Mouse (Mus musculus): ENCODE results near the gene Coro1a. TPM values are rescaled to one million over a fixed set of nuclear protein-coding genes. Genes with fewer than 3 reads are reported as not detected.

The Coro1a gene
- polyA plus RNA-seq, 1 experiment from 2014 or later = 34.1 TPM

Other genes starting within 250 kb of the Coro1a start
- 90.2 and 93.8 TPM in 2 replicates for gene Atp2a1, start 244.7 kb downstream of the Coro1a start, polyA plus RNA-seq (2015; fragmentation: Nextera tagmentation; extraction: Ambion mirVana)
- 56.6 and 61.4 TPM in 2 replicates for gene Sh2b1, start 232.4 kb downstream of the Coro1a start, polyA plus RNA-seq (2015; fragmentation: Nextera tagmentation; extraction: Ambion mirVana)
- gene Tufm, start 220.4 kb downstream of the Coro1a start, polyA plus RNA-seq (2015; fragmentation: Nextera tagmentation; extraction: Ambion mirVana) = 135 and 137 TPM in 2 replicates
- gene Atxn2l, start 204.3 kb downstream of the Coro1a start, polyA plus RNA-seq (2015; fragmentation: Nextera tagmentation; extraction: Ambion mirVana) = 49.9 and 51.8 TPM in 2 replicates
- 207 and 208 TPM in 2 replicates for gene Eif3c, start 141.4 kb downstream of the Coro1a start, polyA plus RNA-seq (2015; fragmentation: Nextera tagmentation; extraction: Ambion mirVana)
- gene Apobr, start 122.8 kb downstream of the Coro1a start, polyA plus RNA-seq (2015; fragmentation: Nextera tagmentation; extraction: Ambion mirVana) = 0.71 and 0.72 TPM in 2 replicates
- 38.6 and 38.7 TPM in 2 replicates for gene Cln3, start 122.0 kb downstream of the Coro1a start, polyA plus RNA-seq (2015; fragmentation: Nextera tagmentation; extraction: Ambion mirVana)
- not detected in 2 replicates for gene Il27, start 112.8 kb downstream of the Coro1a start, polyA plus RNA-seq (2015; fragmentation: Nextera tagmentation; extraction: Ambion mirVana)
- 3.5 and 4.7 TPM in 2 replicates for gene Nupr1, start 76.9 kb downstream of the Coro1a start, polyA plus RNA-seq (2015; fragmentation: Nextera tagmentation; extraction: Ambion mirVana)
- 56.8 and 63.8 TPM in 2 replicates for gene Sgf29, start 58.5 kb downstream of the Coro1a start, polyA plus RNA-seq (2015; fragmentation: Nextera tagmentation; extraction: Ambion mirVana)
- 4.6 and 4.8 TPM in 2 replicates for gene Sult1a1, start 31.4 kb downstream of the Coro1a start, polyA plus RNA-seq (2015; fragmentation: Nextera tagmentation; extraction: Ambion mirVana)
- 134 and 138 TPM in 2 replicates for gene Bola2, start 12.4 kb downstream of the Coro1a start, polyA plus RNA-seq (2015; fragmentation: Nextera tagmentation; extraction: Ambion mirVana)
- 15.2 and 15.9 TPM in 2 replicates for gene Slx1b, start 12.0 kb downstream of the Coro1a start, polyA plus RNA-seq (2015; fragmentation: Nextera tagmentation; extraction: Ambion mirVana)
- 49.6 and 50.3 TPM in 2 replicates for gene Mapk3, start 51.8 kb upstream of the Coro1a start, polyA plus RNA-seq (2015; fragmentation: Nextera tagmentation; extraction: Ambion mirVana)
- gene Gdpd3, start 58.5 kb upstream of the Coro1a start, polyA plus RNA-seq (2015; fragmentation: Nextera tagmentation; extraction: Ambion mirVana) = 1.7 and 2.1 TPM in 2 replicates
- gene Ypel3, start 69.2 kb upstream of the Coro1a start, polyA plus RNA-seq (2015; fragmentation: Nextera tagmentation; extraction: Ambion mirVana) = 114 and 121 TPM in 2 replicates
- 0.53 and 0.64 TPM in 2 replicates for gene Tbx6, start 73.7 kb upstream of the Coro1a start, polyA plus RNA-seq (2015; fragmentation: Nextera tagmentation; extraction: Ambion mirVana)
- 287 and 322 TPM in 2 replicates for gene Ppp4c, start 84.7 kb upstream of the Coro1a start, polyA plus RNA-seq (2015; fragmentation: Nextera tagmentation; extraction: Ambion mirVana)
- 0.18 and 0.52 TPM in 2 replicates for gene Fam57b, start 89.9 kb upstream of the Coro1a start, polyA plus RNA-seq (2015; fragmentation: Nextera tagmentation; extraction: Ambion mirVana)
- not detected in 2 replicates for gene 4930451I11Rik, start 123.9 kb upstream of the Coro1a start, polyA plus RNA-seq (2015; fragmentation: Nextera tagmentation; extraction: Ambion mirVana)
- gene Doc2a, start 139.6 kb upstream of the Coro1a start, polyA plus RNA-seq (2015; fragmentation: Nextera tagmentation; extraction: Ambion mirVana) = 1.5 and 1.9 TPM in 2 replicates
- gene Hirip3, start 154.2 kb upstream of the Coro1a start, polyA plus RNA-seq (2015; fragmentation: Nextera tagmentation; extraction: Ambion mirVana) = 39.8 and 48.3 TPM in 2 replicates
- gene Ino80e, start 154.6 kb upstream of the Coro1a start, polyA plus RNA-seq (2015; fragmentation: Nextera tagmentation; extraction: Ambion mirVana) = 96.8 and 108 TPM in 2 replicates
- gene Taok2, start 176.9 kb upstream of the Coro1a start, polyA plus RNA-seq (2015; fragmentation: Nextera tagmentation; extraction: Ambion mirVana) = 54.4 and 57.2 TPM in 2 replicates
- gene Tmem219, start 215.1 kb upstream of the Coro1a start, polyA plus RNA-seq (2015; fragmentation: Nextera tagmentation; extraction: Ambion mirVana) = 24.5 and 27.0 TPM in 2 replicates
- gene Kctd13, start 221.1 kb upstream of the Coro1a start, polyA plus RNA-seq (2015; fragmentation: Nextera tagmentation; extraction: Ambion mirVana) = 16.9 and 17.2 TPM in 2 replicates
- gene Asphd1, start 241.8 kb upstream of the Coro1a start, polyA plus RNA-seq (2015; fragmentation: Nextera tagmentation; extraction: Ambion mirVana) = 0.20 TPM in 1 of 2 replicates, not detected in the other
- 0.33 and 0.66 TPM in 2 replicates for gene Sez6l2, start 242.8 kb upstream of the Coro1a start, polyA plus RNA-seq (2015; fragmentation: Nextera tagmentation; extraction: Ambion mirVana)